Mouse (Mus musculus) testis, adult 2 months (tissue): ENCODE results near the gene Cntn5.

ENCODE experiments used
- CTCF ChIP-seq: fragments of 200-500 bp; IDR thresholded peaks from 2 replicates; pipeline ENCODE4 v1.5.1; 2012; ENCODE audit warnings: low read depth, mild to moderate bottlenecking, inconsistent platforms, low read length, moderate library complexity; ENCODE audit not compliant: control insufficient read depth, insufficient read depth, insufficient replicate concordance
- POLR2A ChIP-seq: fragments of 200-500 bp; IDR thresholded peaks from 2 replicates; pipeline ENCODE4 v1.6.1; 2012; ENCODE audit warnings: low read depth, mild to moderate bottlenecking, inconsistent platforms, low read length, moderate library complexity; ENCODE audit not compliant: control insufficient read depth

- no peak for TF ChIP-seq CTCF
- no peak for TF ChIP-seq POLR2A
Observed at GRCm38 (mm10) chr9:9899070-9899469, 1005.5 kb downstream of the Cntn5 start.
